Mouse (Mus musculus) inflammation-experienced regulatory T-cells, adult 16 weeks (primary cell): ENCODE data around the gene Mpz. TPM values are rescaled to one million over a fixed set of nuclear protein-coding genes. Genes with fewer than 3 reads are reported as not detected.

Experiments used
- polyA plus RNA-seq: library from polyadenylated mRNA; unstranded; fragments of 100-300 nt; shearing (Covaris generic); gene quantifications from one replicate; pipeline ENCODE4 v1.2.1, GENCODE M21; 2017

Mpz gene
- not detected for polyA plus RNA-seq

DNA sequence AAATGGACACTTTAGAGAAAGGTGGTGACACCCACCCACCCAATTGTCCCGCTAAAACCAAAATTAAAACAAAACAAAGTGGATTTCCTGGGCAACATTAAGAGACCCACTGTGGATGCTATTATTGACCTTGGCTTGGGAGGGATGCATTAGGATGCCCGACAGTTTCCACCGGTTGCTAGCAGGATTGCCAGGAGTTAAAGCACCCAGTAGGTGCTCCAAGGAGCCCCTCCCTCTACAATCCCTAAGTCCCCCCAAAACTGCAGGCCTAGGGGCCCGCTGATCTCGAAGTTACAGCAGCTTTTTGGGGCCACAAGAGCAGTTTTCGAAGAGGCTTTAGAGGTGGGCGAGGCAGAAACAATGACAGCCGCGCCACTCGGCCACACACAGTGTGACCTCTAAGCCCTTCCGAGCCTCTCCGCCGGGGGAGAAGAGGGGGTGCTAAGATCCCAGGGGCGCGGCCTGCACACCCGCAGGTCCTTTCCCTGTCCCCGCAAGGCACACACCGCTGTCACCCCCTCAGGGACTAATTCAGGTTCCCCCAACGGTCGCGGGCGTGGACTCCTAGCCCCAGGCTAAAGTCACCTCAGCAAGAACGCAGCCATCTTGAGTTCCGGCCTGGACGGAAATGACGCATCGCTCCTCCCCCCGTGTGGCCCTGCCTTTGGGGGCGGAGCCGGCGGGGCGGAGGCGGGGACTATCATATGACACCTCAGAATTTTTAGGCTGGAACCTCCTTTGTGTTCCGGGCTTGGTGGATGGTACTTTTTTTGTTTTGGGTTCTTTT is at the start of gene Mpz, which contains the start of gene Sdhc:
Gene Mpz (plus strand): TSS at position 738 of the 787 bp plus-strand sequence.
Gene Sdhc (minus strand): TSS at position 630 of the 787 bp plus-strand sequence.

DNA sequence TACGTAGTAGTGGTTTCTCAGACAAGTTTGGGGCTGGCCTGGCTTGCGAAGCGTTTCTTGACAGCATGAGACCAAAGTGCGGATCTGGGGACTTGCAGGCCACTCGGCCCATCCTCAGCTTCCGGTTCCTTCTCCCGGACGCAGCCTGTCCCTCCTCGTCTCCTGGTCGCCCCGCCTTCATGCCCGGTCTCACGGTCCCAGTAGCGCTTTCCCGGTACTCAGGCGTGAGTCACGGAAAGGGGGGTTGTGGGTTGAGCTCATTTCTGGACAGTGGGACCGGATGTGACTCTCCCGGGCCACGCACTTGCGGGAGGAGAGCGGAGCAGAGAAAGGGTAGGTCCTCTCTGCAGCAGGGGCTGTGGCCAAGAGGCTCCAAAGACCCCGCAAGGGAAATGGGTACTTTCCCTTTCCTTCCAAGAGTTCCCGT is 36.6 kb upstream of the Mpz start, which contains the start of gene Cfap126:
Gene Cfap126 (plus strand): TSS at position 46 of the 427 bp plus-strand sequence.

DNA sequence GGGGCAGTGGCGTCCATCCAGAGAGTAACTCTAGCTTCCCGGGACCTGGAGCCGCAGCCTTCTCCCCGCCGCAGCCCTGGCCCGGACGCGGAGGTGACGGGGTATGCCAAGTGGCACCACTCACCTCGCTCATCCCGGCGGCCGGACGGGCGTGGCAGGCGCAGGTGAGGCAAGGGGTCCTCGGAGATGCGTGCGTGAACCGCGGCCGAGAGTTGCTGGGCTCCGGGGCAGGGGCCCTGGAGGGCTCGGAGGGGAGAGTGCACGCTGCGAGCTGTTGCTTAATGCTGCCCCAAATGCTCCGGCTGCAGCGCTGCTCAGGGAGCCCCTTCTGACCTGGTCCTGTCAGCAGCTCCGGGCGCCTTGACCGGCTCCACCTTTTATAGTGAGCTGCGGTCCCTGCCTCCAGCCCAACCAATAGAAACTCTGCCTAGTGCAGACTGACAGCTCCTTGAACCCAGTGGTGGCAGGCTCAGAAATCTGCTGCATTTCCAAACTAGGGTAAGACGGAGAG is 45.4 kb downstream of the Mpz start, which contains the start of gene Pcp4l1:
Gene Pcp4l1 (minus strand): TSS at position 382 of the 511 bp plus-strand sequence.

Other genes with a start within 250 kb of the Mpz start
- gene Fcrlb, start 237.8 kb upstream of the Mpz start, polyA plus RNA-seq = not detected
- 1.8 TPM for gene Fcrla, start 223.1 kb upstream of the Mpz start, polyA plus RNA-seq
- 1.5 TPM for gene Fcgr2b, start 174.2 kb upstream of the Mpz start, polyA plus RNA-seq
- 0.85 TPM for gene Fcgr4, start 131.8 kb upstream of the Mpz start, polyA plus RNA-seq
- 2.1 TPM for gene Fcgr3, start 85.8 kb upstream of the Mpz start, polyA plus RNA-seq
- 2.4 TPM for gene Cfap126, start 36.8 kb upstream of the Mpz start, polyA plus RNA-seq
- gene Sdhc, start 108 bp upstream of the Mpz start, polyA plus RNA-seq = 161 TPM
- not detected for gene Pcp4l1, start 45.6 kb downstream of the Mpz start, polyA plus RNA-seq
- 0.15 TPM for gene Nr1i3, start 63.3 kb downstream of the Mpz start, polyA plus RNA-seq
- 40.9 TPM for gene Tomm40l, start 71.8 kb downstream of the Mpz start, polyA plus RNA-seq
- 0.79 TPM for gene Apoa2, start 74.3 kb downstream of the Mpz start, polyA plus RNA-seq
- gene Fcer1g, start 83.7 kb downstream of the Mpz start, polyA plus RNA-seq = 15.8 TPM
- gene Adamts4, start 99.7 kb downstream of the Mpz start, polyA plus RNA-seq = not detected
- gene Ndufs2, start 100.7 kb downstream of the Mpz start, polyA plus RNA-seq = 200 TPM
- gene B4galt3, start 119.6 kb downstream of the Mpz start, polyA plus RNA-seq = 50.4 TPM
- 92.4 TPM for gene Ppox, start 130.5 kb downstream of the Mpz start, polyA plus RNA-seq
- 69.0 TPM for gene Usp21, start 137.3 kb downstream of the Mpz start, polyA plus RNA-seq
- 61.0 TPM for gene Ufc1, start 144.3 kb downstream of the Mpz start, polyA plus RNA-seq
- gene Dedd, start 178.4 kb downstream of the Mpz start, polyA plus RNA-seq = 44.3 TPM
- 57.0 TPM for gene Nit1, start 194.9 kb downstream of the Mpz start, polyA plus RNA-seq
- gene Pfdn2, start 195.0 kb downstream of the Mpz start, polyA plus RNA-seq = 115 TPM
- gene Klhdc9, start 210.1 kb downstream of the Mpz start, polyA plus RNA-seq = not detected
- gene Nectin4, start 219.4 kb downstream of the Mpz start, polyA plus RNA-seq = not detected
- 270 TPM for gene Arhgap30, start 238.2 kb downstream of the Mpz start, polyA plus RNA-seq